Mouse (Mus musculus): ENCODE measurements around the gene Gm49342.
"Not testable (repeated sequence)": the region's sequence is repeated elsewhere in the genome, so short reads cannot be mapped to it uniquely, and the experiment has no call there.

Gm49342 gene

DNA sequence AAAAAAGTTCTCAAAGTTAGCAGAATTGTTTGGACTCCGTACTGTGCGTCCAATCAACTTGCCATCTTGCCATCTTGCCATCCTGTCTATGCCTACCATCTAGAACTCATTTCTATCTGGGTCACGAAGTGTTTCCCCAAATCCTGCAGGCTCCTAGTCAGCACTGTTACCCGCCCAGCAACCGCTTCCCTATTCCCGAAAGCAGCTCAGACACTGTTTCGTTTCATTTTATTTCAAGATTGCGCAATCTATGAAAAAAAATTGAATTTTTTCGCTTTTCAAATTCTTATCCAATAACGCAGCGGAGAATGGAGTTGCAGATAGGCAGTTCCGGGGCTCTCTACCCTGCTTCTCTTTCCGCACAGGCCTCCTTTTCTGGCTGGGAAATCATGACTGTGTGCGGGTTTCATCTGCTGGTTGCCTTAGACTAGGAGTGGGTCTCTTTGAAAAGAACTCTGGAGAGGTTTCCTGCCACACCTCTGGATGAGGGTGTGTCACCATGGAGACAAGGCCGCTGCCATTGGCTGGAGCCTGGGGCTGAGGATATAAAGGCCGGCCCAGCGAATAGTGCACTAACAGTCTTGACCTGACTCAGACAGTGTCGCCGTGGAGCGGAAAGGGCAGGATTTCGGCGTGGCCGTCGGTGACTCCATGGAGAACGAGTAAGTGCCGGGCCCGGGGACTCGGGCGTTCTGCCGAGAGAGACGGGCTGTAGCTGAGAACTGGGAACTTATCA is at the start of gene Gm49342:
TSS of gene Gm49342 (plus strand) at position 586 of the 736 bp plus-strand sequence.
- DNase-seq (ENCODE audit: low spot score in 2 of 2), result peak; percentile 82 to 89

DNA sequence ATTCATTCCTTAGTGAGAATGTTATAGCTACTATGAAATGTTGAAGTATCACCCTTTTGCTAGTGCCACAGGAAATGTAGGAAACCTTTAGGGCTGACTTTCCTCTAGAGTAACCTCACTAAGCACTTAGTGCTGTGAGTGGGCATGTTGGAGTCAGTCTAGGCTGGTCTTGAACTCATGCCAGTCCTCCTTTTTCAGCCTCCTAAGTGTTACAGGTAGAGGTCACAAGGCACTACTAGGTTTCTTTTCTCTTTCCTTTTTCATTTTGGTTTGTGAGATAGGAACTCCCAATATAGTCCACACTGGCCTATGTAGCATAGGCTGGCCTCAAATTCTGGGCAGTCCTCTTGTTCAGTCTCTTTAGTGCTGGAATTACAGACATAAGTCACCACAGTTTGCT is 48.9 kb upstream of the Gm49342 start:
- DNase-seq (ENCODE audit: low spot score in 2 of 2), result no peak

DNA sequence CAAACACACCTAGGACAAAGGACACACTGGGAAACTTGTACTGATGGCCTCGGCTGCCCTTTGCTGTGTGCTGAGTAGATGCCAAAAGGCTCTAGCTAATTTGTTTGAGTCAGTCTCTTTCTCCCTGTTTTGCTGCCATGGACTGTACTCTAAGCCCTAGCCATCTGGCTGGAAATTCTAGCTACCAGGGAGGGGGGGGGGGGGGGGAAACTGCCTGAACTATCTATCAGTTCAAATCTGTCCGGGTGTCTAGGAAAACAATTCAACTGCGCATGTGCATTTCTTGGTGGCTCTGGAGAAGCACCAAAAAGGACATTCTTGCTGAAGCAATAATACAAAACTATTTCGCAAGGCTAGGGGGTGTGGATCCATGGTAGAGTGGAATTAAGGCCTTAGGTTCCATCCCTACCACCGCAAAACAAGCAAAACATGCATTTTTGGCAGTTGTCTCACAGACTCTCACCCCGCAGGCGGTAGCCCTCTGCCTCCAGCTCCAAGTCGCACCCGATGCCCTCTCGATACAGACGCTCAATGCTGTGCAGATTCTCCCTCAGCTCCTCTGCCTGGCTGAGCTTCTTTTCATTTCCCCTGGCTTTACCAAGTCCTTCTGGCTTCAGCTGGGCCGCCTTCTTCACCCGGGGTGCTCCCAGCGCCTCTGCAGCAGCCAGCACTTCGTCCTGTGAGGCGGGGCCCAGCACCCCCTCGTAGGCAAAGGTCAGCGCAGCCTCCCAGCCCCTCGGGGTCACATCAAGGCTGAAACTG is 48.2 kb upstream of the Gm49342 start:
- no peak for DNase-seq (ENCODE audit: low spot score in 2 of 2)

DNA sequence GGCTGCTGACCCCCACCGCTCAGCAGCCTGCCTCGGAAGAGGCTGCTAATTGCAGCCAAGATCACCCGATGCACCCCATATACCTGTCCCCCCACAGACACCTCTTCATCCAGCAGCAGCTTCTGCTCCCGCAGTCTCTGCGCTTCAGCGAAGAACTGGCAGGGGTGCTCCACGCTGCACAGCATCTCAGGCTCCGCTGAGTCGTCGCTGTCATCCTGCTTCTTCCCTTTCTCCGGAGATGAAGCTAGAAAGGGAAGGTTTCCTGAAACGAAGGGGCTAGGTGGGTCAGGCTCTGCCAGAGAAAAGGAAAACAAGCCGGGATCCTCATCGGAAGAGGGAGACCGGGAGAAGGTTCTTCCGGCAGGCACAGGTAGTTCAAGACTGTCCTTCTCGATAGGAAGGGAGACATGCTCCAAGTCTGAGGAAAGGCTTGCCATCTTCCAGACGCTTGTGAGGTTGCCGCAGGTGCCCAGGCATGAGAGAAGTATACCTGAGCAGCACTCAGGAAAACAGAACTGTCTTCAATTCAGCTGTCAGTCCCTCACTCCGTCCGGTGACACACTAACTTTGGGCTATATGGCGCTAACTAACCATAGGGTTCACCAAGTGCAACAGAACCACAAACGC is 47.5 kb upstream of the Gm49342 start:
- peak in 1 of 2 experiments; percentile 28 for DNase-seq (ENCODE audit: low spot score in 2 of 2)

DNA sequence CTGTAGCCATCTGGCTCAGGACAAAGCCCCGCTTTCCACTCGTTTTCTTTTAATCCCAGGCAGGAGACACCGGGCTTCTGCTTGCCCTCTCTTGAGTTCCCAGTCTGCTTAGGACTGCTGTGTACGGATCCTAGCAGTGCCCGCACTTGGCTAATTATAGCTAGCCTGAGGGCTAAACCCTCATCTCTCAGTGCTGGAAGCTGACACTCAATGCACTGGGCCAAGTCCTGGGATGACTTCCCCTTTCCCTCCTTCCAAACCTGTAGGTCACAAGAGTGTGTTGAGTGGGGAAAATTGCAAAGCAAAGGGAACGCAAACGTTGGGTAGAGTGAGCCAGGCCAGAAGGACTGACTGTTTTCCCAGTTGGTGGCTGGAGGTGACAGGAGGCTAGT is 46.9 kb upstream of the Gm49342 start, which contains the start of gene Klhl33:
TSS of gene Klhl33 (minus strand) at position 134 of the 392 bp plus-strand sequence.
- no peak for DNase-seq (ENCODE audit: low spot score in 2 of 2)

DNA sequence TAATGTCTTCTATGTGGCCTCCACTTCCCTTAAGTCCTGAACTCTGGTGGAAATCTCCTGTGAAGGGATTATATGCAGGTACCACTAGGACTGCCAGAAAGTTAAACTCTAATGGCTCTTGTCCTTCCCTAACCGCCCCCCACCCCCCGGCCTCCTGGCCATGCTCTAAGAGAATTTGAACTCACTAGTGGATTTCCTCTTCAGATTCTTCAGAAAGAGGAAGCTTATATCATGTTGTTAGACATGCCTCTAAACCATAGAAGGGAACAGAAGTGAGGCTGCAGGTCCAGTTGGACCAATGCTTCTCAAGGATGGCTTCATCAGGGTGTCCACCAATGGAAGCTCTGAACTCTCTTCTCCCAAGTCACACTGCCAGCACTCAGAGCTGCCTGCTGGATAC is 46.3 kb upstream of the Gm49342 start:
- DNase-seq (ENCODE audit: low spot score in 2 of 2), result not testable (repeated sequence)

DNA sequence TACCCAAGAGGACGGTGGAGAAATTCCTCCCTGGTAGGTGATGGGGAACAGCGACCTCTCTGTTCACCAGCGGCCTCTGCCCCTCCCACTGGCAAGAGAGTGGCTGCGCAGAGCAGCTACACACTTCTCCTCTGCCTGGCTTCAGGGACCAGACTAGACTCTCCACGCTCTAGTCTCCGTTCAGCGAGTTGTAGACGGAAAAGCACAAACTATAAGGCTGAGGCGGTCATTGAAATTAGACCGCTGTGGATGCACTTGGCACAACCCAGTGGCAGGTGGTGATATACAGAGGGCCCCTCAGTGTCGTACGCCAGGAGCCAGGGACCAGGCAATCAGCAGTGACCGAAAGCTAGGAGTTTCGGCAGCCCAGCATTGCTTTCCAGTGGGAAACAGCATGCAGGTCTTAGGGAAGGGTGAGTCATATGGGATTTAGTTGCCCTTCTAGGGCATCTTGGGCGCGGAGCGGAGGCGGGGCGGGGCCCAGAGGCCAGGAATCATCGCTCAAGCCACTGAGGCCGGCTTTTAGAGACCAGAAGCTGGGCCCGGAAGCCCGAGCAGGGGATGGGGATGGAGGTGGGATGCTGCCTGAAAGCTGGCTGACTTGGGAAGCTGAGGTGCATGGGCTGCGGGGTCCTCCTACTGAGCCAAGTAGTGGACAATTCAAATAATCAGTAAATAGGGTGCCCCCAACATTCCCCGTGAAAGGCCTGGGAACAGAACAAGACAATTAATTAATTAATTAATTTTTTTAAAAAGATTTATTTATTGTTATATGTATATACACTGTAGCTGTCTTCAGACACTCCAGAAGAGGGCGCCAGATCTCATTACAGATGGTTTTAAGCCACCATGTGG is 40.1 kb upstream of the Gm49342 start:
- no peak for DNase-seq (ENCODE audit: low spot score in 2 of 2)

DNA sequence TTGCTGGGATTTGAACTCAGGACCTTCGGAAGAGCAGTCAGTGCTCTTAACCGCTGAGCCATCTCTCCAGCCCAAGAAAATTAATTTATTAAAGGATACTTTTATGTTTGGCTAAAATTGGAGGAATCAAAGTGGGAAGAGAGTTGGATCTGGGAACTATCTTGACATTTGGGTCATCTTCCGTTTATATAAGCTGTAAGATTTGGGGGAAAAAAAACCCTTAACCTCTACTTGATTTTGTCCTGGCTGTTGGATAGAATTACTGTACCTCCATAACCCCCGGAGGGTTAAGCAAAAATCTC is 39.5 kb upstream of the Gm49342 start:
- no peak for DNase-seq (ENCODE audit: low spot score in 2 of 2)

DNA sequence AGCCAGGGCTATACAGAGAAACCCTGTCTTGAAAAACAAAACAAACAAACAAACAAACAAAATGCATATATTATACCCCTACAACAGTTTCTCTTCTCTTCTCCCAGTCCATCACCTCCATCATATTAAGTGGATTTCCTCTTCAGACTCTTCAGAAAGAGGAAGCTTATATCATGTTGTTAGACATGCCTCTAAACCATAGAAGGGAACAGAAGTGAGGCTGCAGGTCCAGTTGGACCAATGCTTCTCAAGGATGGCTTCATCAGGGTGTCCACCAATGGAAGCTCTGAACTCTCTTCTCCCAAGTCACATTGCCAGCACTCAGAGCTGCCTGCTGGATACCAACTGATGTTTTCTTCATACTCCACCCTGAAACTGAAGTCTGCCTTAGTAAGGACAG is 39.0 kb upstream of the Gm49342 start:
- not testable (repeated sequence) for DNase-seq (ENCODE audit: low spot score in 2 of 2)

DNA sequence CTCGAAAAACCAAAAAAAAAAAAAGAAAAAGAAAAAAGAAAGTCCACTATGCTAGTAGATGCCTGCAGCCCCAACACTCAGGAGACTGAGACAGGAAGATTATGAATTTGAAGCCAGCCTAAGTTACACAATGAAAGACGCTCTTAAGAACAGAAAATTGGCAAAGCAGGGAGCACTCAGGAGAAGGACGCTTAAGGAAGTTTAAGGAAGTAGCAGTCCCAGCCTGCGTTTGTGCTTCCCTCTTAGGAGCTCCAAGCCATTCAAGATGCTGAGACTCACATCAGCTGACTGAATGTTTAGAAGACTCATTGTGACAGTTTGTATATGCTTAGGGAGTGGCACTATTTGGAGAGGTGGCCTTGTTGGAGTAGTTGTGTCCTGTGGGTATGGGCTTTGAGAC is 36.2 kb upstream of the Gm49342 start:
- DNase-seq (ENCODE audit: low spot score in 2 of 2), result no peak

DNA sequence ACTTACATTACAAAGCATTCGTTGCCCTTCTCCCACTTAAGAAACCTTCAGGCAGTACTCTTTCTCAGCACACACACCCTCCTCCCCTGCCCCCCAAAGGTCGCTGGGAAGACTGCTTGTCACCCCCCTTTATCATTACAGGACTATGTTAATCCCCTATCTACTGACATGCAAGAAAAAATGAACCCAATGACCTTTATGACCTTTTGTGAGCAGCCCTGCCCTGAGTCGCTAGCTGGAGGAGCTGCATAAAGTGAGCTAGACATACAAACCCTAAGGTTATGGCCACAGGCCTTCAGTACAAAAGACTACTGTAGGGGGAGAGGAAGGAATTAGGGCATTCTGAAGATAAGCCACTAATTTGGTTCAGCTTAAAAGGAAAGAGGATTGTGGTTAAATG is 33.0 kb upstream of the Gm49342 start:
- DNase-seq (ENCODE audit: low spot score in 2 of 2), result no peak

DNA sequence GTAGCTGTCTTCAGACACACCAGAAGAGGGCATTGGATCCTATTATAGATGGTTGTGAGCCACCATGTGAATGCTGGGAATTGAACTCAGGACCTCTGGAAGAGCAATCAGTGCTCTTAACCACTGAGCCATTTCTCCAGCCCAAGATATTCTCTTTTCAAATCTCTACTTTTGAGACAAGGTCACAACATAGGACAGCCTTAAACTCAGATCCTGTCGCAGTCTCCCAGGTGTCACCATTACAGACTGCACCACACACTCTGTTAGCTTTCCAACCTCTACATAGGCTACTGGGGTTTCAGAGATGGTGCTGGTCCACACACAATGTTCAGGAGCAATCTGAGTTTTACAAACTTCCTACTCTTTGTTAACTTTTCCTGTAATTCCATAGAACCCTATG is 20.9 kb upstream of the Gm49342 start:
- DNase-seq (ENCODE audit: low spot score in 2 of 2), result not testable (repeated sequence)

DNA sequence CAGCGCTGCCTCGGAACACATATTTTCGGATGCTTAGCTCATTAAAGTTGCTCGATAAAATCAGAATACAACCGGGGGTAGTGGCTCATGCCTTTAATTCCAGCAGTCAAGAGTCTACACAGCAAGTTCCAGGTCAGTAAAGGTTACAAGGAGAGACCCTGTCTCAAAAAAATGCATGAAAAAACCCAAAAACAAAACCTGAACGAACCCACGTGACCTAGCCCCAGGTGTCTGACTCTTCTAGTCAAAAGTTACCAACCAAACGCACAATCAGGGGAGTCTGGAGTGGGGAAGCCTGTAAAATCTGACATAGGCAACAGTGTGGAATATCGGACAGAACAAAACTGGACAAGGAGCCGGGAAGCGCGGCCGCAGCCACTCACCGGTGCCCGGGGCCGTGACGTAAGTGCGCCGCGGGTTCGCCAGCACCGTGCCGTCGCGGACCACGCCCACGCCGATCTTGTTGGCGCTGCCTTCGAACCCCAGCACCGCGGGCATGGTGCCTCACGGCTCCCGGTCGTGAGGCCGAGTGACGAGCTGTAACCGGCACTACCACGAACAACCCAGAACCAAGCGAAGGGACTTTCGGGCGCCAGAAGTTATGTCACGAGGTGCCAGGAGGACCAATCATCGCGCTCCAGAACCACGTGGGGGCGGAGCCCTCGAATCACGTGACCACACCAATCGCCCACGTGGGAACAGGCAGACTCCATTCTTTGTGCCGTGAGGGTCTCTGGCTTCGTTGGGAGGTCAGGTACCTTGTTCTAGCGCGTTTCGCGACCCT is 19.8 kb upstream of the Gm49342 start, which contains the start of the genes Osgep and Apex1:
TSS of gene Osgep (minus strand) at position 613 of the 784 bp plus-strand sequence.
TSS of gene Apex1 (plus strand) at position 688 of the 784 bp plus-strand sequence.
- DNase-seq (ENCODE audit: low spot score in 2 of 2), result peak; percentile 96 to 97

DNA sequence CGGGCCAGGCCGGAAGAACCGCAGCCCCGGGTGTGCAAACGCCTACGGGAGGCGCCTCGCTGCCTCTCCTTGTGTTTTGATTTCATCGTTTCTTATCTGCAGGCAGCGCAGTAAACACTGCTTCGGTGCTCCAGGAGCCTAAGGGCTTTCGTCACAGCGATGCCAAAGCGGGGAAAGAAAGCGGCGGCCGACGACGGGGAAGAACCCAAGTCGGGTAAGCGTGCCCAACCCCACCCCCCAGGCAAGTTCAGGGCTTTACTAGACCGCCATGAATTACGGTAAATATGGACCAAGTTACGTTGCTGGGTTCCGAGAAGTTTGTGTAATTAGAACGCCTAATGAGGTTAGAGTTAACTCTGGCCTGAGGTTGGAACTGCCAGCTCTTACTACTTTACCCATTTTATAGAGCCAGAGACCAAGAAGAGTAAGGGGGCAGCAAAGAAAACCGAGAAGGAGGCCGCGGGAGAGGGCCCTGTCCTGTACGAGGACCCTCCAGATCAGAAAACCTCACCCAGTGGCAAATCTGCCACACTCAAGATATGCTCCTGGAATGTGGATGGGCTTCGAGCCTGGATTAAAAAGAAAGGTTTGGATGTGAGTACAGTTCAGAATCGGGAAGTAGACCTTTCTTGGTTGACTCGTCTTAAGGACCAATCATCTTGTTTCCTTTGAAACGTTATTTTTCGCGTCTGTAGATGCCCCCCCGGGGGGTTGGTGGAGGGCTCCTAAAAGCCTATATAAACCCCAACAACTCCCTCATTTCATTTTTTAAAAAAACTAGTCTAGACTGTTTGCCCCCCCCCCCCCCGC is 19.0 kb upstream of the Gm49342 start:
- no peak for DNase-seq (ENCODE audit: low spot score in 2 of 2)

DNA sequence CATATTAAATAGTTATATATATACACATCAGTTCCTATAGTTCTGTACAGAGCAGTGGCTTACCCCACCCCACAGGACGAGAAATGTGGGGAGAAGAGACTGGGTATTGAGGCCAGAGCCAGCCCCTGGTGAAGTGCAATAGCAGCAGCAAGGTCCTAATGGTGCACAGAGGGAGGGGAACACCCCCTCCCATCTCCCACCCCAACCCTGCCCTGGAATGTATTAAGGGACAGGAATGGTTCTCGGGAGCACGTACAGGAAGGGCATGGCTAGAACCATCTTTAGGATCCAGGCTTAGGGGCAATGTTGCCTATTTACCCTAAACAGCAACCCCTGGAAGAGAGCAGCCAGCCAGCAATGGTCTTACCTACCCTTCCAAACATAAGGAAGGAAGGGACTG is 17.0 kb upstream of the Gm49342 start:
- DNase-seq (ENCODE audit: low spot score in 2 of 2), result no peak

DNA sequence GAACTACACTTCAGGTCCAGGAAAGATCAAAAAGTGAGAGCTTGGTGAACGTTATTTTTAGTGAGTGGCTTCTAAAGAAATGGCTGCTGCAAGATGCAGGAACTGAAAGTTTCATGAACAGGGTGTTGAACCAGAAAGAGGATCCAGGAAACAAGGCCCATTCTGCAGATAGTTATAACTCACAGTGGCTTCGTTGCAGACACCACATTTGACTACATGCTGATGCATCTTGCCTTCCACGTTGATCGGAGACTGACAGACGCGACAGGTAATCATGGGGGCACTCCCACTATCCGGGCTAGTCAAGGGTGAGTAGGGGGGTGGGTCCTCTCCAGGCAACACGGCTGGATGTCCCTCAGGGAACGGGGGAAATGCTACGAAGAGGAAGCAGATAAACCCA is 14.4 kb upstream of the Gm49342 start:
- no peak for DNase-seq (ENCODE audit: low spot score in 2 of 2)

DNA sequence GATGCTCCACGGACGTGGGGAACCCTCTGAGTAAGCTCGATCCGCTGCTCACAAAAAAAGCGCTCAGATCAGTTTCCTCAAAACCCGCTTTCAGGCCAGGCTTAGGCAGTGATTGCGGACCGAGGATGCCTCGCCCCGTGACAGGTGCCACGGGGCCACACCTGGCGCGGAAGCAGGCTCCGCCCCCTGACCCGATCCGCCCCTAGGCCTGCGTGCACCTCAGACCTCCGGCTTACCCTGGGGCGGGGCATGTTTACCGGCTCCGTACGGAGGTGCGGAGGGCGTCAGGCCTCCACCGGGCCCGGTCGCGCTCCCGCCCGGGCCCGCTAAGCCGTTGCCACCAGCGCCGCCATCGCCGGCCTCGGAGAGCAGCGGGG is 14.0 kb upstream of the Gm49342 start:
- DNase-seq (ENCODE audit: low spot score in 2 of 2), result peak in 1 of 2 experiments; percentile 56

DNA sequence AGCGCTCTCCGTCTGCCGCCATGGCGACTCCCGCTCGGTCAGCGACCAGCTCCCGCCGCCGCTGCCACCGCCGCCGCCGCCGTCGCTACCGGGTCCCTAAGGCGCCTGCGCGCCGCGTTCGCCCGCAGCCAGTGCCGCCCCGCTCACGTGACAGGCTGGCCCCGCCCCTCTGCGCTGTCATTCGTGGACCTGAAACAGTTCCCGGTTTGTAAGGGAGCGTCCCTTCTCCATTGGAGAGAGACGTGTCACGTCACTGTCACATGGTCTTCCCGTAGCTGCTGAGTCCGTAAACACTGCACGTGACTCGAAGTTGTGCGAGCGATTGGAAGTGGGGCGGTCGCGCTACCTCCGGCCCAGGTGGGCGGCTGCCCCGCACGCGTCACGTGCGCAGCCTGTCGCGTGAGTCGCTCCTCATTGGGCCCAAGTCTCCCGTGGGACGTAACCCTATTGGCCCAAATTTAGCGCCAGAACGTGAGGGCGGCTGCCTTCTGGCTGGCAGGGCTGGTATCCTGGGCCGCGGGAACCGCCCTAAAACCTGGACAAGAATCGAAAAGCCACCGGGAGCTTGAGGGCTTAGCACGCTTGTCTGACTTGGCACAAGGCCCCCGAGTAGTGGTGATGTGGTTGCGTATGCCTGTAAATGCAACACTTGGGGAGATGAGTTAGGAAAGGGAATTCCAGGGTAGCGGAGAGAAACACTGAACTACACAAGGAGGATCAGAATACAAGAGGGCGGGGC is 13.4 kb upstream of the Gm49342 start, which contains the start of the genes Pip4p1 and Pnp:
TSS of gene Pip4p1 (minus strand) at position 103 of the 739 bp plus-strand sequence.
TSS of gene Pnp (plus strand) at position 329 of the 739 bp plus-strand sequence.
- DNase-seq (ENCODE audit: low spot score in 2 of 2), result peak; percentile 99 to 100

DNA sequence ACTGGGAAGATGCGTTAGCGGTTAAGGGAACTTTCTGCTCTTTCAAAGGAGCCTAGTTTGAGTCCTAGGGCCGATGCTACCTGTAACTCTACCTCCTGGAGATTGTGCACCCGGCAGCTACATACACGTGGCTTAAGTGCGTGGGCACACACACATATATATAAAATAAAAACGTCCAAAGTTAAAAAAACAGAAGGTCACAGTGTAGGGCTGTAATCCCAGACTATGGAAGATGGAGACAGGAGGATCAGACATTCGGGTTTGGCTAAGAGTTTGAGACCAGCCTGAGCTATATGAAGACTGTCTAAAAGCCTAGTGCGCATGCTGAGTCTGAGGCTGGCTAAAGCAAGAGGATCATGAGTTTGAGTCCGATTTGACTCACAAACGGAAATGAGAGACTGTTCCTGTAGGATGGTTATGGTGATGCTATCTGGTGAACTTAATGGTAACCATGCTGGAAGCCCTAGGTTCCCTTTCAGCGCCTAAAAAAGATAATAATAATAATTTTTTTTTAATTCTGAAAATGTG is 12.8 kb upstream of the Gm49342 start:
- no peak for DNase-seq (ENCODE audit: low spot score in 2 of 2)
